Mouse (Mus musculus) heart, adult 9 months (tissue): ENCODE measurements at regions not wholly inside any gene's neighbourhood (a gene's known extent, or its start where the extent isn't known, plus 50 kb on each side); places are given as distances from the start of the nearest gene placed in this dataset.

ENCODE experiments used
- DNase-seq, 2 experiments: peaks; one replicate each; pipeline ENCODE4 v3.0.0; 2022; ENCODE audit warnings: low spot score in 2 of 2

DNA sequence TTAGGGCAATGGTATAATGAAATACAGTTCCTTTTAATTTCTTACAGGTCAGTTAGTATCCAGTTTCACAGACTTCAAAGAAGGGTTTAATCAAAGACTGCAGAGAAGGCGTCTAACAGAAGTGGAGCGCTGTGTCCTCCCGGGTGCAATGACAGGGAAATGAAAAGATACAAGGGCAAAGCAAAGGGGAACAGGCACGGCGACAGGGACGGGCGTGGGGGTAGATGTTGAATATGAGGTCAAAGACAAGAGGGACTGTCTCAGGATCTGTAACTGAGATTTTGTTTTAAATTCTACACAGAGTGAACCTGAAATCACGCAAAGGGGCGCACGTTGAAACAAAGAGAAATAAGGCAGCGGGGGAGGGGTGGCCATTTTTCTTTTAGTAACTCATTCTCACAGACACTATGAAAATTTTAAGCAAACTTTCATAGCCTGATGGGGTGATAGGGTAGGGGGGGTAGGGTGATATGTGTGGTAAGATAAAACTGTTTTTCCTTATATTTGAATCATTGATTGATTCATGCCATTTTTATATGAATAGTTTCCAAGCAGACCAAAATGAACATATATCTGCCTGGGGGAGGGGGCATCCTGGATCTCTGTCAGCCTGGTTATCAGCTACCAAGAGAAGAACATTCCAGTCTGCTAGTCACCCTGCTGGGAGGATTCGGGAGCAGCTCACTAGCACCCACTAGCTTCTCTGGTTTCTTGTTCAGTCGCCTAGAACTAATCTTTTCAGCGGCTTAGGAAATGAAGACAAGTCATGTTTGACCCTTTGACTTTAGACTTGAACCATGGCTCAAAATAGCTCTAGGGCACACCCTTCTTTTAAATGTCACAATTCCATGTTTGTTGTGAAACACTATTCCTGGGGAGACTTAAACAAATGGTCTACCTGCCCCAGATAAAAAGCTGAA, 139.1 kb upstream of the Map3k7 start:
- DNase-seq: no peak

DNA sequence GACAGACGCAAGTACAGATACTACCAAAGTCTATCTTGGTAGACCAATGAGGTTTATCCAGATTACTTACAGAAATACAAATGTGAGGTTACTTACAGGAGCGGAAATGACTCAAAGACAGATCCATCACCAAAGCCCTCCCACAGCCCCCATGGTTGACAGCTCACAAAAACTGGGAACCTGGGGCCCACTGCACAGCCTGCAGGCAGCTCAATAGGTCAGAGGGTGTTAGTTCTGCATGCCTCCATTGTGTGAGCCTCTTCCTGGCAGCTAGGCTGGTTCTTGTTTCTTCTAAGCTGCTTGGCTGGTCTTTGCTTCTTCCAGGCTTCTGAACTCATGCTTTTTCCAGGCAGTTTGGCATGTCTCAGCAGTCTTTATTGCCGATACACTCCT, 138.5 kb upstream of the Map3k7 start:
- no peak for DNase-seq

DNA sequence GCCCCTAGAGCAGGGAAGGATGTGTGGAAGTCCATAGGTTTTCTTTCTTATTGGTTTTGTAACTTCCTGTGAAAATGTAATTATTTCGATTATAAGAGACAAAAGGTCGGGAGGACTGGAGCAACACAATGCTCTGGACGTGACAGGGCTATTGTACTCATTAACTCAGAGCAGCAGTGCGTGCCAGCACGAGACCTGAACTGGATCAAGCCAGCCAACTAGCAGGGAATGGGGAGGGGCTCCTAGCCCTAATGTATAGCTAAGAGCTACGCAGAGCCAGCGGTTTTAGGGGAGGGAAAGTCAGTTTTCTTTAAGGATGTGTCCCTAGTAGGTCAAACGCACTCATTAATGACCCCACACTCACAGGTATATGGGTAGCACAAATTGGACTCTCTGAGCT, 137.2 kb upstream of the Map3k7 start:
- no peak for DNase-seq

DNA sequence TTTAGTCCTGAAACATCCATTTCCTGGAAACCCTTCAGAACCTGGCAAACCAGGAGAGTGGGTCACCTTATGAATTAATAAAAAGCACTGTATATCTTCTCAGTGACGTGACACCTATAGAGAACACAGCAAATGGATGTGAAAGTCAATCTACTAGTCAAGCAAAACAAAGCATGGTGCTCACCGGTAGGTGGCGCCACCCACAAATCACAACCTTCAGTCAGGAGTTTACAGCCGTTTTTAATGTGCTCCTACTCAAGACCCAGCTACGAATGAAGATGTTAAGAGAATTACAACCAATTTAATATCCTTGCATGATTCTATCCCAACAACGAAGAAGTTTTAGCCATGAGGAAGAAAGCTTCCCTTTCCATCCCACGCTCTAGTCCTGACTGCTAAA, 136.6 kb upstream of the Map3k7 start:
- DNase-seq: no peak

DNA sequence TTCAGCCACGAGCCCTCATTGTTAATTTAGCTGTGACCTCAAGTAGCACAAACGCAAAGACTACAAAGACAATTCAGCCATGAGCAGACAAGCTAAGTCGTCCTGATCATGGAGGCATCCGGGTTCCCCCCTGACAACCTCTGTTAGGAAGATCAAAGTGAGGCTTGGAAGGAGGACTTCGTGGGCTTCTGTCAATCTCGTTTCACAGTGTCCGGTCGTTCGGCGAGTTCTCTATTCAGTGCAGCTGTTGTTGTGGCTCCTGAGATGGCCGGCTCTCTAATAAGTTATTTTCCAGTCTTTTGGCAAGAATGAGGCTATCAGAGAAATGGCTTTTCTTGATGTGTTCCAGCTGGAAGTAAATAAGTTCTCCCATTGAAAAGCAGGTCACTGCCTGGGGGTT, 133.7 kb upstream of the Map3k7 start:
- no peak for DNase-seq

DNA sequence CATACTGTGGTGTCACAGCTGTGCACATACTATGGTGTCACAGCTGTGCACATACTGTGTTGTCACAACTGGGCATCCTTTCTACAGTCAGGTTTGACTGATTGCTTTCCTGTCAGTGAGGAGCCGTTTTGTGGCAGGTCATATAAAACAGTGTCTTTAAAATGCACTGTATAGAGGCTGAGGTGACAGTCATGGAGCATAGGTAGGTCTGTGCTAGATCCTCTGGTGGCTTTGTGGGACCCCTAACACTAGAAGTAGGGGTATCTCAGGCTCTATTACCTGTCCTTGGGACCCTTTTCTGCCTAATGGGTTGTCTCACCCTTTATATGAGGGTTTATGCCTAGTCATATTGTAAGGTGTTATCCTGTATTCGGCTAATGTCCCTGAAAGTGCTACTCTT, 132.4 kb upstream of the Map3k7 start:
- no peak for DNase-seq

DNA sequence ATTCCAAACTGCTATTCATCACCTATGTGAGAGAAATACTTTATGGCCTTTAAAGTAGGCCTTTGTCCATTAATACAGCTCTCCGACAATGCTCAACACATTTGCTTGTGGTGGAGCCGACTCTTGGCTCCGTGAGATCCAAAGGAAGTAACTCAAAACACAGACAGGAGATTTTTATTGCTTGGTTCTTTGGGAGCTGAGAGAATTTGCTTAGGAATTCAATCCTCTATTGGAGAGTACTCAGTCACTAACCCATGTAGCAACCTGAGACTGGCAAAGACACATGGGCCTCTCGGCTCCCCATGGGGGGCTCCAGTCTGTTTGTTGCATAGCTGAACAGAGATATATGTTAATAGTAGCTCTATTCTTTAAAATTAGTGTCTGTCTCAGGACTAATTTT, 130.1 kb upstream of the Map3k7 start:
- DNase-seq: no peak

DNA sequence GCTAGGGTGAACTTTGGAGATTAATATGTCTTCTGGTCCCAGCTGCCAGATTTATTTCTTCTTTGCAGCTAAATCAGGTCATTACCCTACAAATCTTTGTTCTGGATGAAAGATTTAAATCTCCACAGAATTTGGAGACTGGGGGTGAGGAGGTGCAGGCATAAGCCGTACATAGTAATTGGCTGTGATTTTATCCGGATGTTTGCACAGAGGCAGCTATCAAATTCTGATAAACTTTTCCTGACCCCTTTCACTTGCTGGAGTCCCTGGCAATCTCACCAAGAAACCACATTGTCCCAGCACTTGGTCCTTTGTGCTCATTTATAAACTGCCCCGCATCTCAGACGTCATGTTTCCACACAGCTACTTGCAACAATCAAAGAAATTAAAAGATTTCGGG, 128.8 kb upstream of the Map3k7 start:
- DNase-seq: no peak

DNA sequence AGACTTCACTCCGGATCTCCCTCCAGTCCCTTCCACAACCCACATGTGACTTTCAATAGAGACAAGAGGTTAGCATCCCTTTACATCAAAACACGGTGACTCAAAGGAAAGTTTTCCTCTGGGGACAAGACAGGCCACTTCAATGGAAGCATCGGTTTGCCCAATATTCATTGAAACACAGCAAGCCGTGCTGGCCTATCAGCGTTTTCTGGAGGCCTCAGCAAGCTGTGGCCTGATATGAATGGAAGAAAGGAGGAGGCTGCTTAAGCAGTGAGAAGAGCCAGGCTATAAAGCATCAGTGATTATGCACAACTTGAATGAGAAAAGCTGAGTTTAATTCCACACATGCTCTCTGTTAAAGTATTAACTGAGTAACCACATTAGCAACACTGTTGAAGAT, 125.3 kb upstream of the Map3k7 start:
- no peak for DNase-seq

DNA sequence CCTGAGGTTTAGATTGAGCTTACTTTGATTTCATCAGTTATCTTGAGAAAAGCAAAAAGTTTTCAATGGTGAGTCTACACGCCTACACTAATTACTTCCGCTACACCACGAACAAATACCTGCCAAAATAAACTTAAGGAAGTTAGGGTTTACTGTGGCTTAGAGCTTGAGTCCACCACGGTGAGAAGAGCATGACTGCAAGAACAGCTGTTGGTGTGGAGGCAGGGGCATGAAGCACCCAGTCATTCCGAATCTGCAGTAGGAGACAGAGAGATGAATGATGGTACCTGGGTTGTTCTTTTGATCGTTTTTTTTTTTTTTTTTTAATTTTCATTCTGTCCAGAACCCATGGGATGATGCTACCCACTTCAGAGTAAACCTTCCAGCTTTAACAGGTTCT, 114.1 kb upstream of the Map3k7 start:
- DNase-seq: no peak

DNA sequence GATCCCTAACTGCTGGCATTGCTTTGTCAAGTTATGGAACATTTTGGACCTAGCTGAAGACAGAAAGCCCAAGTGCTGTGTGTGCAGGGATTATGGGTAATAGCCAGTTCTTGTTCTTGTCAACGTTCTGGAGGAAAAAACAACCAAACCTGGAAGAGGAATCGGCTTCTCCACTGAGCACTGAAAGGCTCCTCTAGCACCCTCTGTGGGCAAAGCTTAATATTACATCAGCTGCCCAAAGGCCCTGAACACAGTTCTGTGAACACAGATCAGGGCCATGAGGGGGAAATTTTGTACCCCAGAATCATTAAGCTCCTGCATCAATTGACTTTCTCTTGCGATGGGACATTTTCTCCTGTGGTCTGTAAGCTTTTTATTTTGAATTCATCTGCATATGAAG, 112.9 kb upstream of the Map3k7 start:
- DNase-seq: no peak

DNA sequence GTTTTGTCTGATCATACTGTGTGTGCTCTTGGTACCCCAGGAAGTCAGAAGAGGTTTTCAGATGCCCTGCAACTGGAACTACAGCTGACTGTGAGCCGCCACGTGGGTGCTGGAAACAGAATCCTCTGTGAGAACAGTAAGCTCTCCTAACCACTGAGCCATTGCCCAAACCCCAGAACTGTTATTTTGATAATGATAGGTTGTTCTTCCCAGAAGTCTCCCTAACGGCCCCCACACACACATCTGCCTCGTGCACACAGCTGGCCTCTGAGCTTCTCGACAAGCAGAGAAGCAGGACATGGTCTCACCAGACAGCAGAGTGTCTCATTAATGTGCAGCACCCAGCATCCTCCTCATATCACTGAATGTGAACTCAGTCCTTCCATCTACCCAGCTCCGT, 110.0 kb upstream of the Map3k7 start:
- DNase-seq: no peak

DNA sequence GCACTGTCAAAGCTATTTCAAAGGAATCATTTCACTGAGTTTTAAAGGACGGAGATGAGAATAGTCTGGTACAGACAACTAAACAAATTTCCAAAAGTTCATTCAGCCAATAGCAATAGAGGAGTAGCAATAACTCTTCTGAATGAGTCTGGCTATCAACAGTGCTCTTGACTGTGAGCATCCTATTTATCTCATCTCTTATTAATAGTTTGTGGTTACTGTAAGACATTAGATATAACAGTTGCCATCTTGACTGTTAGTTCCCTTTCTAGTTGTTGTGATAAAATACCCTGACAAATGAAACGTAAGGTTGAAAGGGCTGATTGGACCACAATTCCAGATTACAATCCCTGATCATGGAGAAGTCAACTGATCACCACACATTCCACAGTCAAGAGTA, 103.5 kb upstream of the Map3k7 start:
- no peak for DNase-seq

DNA sequence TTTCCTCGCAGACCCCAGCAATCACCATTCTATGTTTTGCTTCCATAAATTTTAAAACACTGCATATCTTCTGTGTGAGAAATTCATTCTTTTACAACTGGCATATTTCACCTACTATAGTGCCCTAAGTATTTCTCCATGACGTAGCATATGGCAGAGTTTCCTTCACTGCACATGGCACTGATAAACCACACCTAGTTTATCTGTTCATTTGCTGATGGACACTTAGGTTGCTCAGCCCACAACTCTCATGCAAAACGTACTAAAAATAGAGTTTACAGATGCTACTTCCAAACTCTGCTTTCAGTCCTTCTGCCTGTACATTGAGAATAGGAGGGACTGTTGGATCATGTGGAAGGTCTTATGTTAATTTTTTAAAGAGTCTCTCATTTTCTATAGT, 102.7 kb upstream of the Map3k7 start:
- DNase-seq: no peak

DNA sequence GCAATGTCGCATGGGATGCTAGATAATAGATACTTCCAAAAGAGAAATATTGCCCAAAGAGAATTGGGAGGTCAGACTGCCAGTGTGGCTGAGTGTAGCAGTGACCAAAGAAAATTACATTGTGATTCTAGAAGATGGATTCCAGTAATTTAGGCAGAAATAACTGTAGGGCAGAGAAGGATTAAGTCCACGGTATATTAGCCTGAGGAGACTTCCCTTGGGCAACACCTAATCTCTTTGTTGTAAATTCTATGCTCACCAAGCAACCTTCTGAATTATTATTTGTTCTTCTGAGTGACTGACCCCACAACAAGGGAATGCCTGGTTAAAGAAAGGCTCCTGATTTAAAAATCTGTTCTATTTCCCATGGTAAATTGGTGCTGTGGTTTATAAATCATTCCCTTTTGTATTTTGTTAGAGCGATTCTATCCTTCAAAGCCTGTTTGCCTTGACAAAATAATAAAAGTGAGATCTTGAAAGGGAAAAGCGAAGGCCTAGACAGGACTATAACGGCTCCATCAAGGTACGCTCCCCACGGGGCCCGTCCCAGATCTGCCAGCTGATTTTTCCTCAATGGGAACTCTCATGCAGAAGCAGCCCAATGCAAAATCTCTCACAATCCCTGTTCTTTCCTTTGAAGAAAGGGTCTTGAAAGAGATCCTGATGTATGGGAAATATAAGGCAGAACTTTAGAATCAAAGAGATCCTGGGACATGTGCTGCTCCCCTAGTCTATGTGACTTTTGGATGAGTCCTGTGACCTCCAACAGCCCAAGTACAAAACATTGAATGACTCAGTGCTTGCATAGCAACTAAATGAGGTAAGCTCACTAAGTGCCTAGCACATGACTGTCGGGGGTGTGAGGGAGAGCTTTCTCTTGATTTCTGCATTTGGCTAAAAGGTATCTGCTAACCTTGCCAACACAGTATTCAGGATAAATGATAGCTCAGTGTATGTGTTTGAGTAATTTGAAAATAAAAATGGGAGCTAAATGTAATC, 90.6 kb upstream of the Map3k7 start:
- DNase-seq: no peak

DNA sequence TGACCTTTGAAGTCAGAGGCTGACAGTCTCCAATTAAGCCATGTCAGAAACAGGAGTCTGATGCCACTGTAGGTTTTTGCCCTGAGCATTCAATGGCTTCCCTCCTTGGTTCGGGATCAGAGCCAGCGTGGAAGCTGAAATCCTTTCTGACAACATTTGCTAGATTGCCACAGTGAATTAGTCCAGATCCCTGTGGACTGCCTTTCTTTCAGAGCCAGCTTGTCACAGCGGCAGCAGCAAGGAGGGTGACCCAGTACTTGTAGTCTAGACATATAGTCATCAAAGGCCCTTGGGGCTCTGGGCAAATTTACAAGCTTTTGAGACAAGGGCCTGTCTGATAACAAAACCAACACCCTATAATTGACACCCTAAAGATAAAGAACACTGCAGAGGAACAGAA, 86.5 kb upstream of the Map3k7 start:
- no peak for DNase-seq

DNA sequence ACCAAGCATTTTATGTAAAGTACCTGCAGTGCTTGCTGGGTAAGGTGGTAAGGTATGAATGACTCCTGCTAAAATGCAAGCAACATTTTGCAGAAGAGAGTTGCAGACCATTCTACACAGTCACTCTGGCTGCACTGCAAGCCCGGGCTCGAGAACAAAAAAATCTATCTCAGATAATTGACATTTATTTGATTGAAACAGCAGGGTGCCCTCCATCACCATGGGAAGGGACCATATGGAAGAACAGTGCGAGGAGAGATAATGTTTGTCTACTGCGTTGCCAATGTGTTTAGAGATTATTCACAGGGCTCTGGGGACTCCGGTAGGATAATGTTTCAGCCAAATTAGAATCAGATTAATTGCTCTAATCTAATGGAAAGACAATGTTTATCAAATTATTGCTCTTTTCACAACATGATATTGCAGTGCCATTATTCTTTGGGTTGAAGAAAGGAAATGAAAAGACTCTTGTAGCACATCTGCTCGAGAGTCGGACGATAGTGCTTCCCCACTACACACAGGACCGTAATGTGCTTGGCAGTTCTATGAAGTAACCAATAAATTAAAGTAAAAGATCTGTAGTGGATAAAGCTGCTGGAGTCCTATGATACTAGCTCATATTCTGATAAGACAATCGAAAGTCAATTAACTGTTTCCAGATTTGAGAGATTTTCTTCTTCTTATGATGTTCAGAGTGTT, 85.3 kb upstream of the Map3k7 start:
- DNase-seq: no peak

DNA sequence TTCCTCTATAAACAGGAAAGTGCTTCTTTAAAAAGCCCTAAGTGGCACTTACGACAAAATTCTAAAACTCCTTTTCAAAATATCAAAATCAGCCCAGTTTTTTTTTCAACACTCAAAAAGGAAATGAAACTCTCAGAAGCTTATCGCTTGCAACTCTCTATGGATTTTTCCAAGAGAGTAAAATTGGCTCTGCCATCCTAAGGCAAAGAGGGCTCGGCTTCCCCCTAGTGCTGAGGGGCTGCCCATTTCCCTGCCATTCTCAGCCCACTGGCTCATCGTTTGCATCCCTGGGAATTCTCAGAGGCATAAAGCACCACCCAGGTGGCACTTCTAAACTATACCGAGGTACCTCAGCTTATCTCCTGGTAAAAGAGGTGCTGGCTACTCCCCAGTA, 84.7 kb upstream of the Map3k7 start:
- no peak for DNase-seq

DNA sequence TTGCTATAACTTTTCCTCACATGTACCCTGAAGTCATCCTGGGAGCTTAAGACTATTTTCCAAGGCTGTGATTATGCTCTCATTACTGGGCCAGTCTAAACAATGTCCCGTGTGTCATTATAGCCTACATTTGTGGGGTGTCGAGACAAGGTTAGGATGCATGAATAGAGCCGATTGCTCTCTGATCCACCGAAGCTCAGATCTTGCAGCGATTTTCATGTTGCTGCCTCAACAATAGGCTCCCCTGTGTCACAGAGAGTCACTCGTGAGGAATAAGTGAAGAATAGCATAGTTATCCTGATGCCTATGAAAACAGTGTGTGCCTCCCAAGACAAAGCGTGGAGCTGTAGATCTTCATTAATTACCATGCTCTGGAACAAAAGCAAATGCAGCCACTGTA, 83.7 kb upstream of the Map3k7 start:
- no peak for DNase-seq

DNA sequence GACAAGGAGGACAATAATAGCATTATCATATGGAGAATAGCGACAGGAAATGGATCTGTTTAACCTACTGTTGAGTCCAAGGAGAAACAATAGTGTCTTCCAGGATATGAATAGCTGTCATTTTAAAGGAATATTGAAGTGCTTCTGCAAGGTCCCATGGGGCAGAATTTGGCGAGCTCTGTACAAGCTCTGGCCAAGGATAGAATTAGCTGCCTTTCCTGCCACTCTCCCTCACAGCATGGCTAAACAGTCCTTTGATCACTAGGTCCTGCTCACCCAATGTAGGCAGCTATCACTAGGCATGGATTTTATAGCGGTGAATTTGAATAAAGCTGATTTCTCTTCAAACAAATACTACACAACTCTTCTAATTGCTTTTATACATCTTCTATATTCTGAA, 74.2 kb upstream of the Map3k7 start:
- DNase-seq: no peak

DNA sequence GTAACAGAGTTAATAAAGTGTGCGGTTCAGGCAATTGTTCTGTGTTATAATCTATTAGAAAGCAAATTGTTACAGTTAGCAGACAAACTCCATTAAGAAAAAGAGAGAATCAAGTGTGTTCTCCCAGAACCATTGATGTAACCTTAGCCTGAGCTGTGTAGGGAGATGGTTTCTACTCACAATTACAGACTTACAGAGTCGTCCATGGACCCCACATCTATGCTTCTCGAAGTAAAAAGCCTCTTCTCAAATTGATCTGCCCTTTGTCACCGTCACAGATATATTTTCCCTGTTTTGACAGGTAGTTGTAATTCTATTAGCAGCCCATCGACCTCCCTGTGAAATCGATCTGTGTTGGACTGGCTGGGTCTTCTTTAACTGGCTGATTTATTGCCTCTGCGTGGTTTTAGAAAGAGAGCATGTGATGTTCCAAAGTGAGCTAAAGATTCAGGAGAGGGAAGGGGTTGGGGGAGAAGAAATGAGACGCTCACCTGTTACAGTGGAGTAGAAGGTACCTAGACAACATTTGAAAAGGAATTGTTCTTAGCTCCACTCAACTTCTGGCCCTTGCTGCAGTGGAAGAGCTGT, 54.7 kb upstream of the Map3k7 start:
- DNase-seq: no peak
